Mouse (Mus musculus) bone marrow macrophage, adult 2 months (primary cell): ENCODE data around the gene Sacs. TPM values are rescaled to one million over a fixed set of nuclear protein-coding genes. Genes with fewer than 3 reads are reported as not detected.
"Not testable (repeated sequence)": the region's sequence is repeated elsewhere in the genome, so short reads cannot be mapped to it uniquely, and the experiment has no call there.

Experiments
- H3K27ac ChIP-seq: 2 replicates; pipeline ENCODE4 v1.5.1; 2012; ENCODE audit warnings: low read depth, low read length; ENCODE audit not compliant: insufficient read depth
- H3K4me1 ChIP-seq: 2 replicates; pipeline ENCODE4 v1.6.1; 2012; ENCODE audit warnings: low read length; ENCODE audit not compliant: control insufficient read depth, insufficient read depth
- H3K4me3 ChIP-seq: 2 replicates; pipeline ENCODE4 v1.5.1; 2012; ENCODE audit warnings: mild to moderate bottlenecking, low read length, moderate library complexity; ENCODE audit not compliant: insufficient read depth
- CTCF ChIP-seq: IDR thresholded peaks from 2 replicates; pipeline ENCODE4 v1.5.1; 2012; ENCODE audit warnings: low read depth, mild to moderate bottlenecking, low read length, moderate library complexity
- POLR2A ChIP-seq: IDR thresholded peaks from 2 replicates; pipeline ENCODE4 v1.6.1; 2012; ENCODE audit warnings: mild to moderate bottlenecking, low read depth, low read length, borderline replicate concordance
- polyA plus RNA-seq: library from polyadenylated mRNA; stranded (reverse); fragments of >200 nt; gene quantifications from 2 replicates; pipeline ENCODE4 v1.2.4, GENCODE M21; 2012; ENCODE audit not compliant: missing spikeins, insufficient read depth, insufficient read length

Gene Sacs
- polyA plus RNA-seq, 1 experiment = 4.1 TPM

- no peak for TF ChIP-seq CTCF
- no peak for TF ChIP-seq POLR2A
- H3K4me3 ChIP-seq = no peak overlapping the region
- no peaks in the 10 kb centered on the region for H3K4me1 ChIP-seq
- no peak overlapping the region for H3K27ac ChIP-seq
Measured at GRCm38 (mm10) chr14:61128961-61129507, 9.2 kb upstream of the Sacs start.

DNA sequence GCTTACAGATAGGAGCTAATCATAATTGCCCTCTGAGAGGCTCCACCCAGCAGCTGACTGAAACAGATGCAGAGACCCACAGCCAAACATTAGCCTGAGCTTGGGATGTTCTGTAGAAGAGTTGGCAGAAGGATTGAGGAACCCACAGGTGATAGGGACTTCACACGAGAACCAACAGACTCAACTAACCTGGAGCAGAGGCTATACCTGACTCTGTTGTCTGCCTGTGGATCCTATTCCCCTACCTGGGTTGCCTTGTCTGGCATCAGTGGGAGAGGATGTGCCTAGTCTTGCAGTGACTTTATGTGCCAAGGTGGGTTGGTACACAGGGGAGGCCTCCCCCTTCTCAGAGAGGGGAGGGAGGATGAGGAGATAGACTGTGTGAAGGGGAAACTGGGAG lies 5.7 kb upstream of the Sacs start:
- H3K27ac ChIP-seq = no peak overlapping the region
- TF ChIP-seq CTCF (no peak), POLR2A (no peak)

DNA sequence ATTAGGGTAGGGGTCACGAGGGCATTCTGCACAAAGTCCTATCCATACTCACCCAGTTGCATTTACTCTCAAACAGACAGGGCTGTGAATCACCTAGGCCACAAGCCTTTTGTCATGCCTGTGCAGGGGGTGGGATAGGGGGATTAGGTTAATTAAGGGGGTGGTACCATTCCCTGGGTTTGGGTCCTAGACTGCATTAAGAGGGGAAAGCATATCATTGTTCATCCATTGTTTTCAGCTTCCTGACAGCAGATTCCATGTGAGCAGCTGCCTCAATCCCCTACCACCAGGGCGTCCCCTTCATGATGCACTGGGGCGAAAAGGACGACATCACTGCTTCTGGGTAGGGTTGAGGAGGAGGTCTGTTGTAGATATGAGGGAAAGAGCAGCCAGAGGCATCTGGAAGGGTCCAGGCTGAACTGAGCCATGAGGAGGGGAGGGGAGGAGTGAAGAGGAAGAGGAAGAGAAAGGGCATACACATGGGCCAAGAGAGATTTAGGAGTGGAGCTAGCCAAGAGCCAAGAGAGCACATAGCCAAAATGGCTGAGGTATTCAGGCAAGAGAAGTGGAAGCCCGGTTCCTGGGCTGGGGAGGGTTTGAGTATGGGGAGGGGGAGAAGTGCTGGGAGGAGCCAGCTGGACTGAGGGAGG lies 3.8 kb upstream of the Sacs start:
- Histone ChIP-seq H3K4me3 (no peak overlapping the region), H3K4me1 (no peaks in the 10 kb centered on the region), H3K27ac (no peak overlapping the region)
- TF ChIP-seq POLR2A (no peak), CTCF (no peak)

More for the DNA sequence above, 5.7 kb upstream of the Sacs start:
- H3K4me3 ChIP-seq = no peak overlapping the region
- H3K4me1 ChIP-seq = no peaks in the 10 kb centered on the region

DNA sequence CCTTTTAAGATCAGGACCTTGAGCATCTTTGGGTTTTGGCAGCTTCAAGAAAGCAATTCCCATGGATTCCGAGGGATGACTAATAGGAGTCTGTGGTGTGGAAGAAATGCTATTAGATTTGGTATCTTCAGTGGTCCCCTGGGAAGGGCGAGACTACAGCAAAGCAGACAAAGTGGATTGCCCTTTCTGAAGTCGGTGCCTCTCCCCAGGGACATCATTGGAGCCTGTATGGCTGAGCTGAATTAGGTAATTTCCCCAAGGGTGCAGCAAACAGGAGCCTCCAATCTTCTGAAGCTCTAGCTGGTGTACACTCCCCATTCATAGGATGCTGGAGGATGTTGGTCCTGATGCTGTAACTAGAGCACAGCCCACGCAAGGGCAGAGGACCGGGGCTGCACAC lies 847 bp upstream of the Sacs start:
- Histone ChIP-seq H3K27ac (no peak overlapping the region), H3K4me3 (no peak overlapping the region), H3K4me1 (no peaks in the 10 kb centered on the region)
- no peak for TF ChIP-seq POLR2A
- no peak for TF ChIP-seq CTCF

DNA sequence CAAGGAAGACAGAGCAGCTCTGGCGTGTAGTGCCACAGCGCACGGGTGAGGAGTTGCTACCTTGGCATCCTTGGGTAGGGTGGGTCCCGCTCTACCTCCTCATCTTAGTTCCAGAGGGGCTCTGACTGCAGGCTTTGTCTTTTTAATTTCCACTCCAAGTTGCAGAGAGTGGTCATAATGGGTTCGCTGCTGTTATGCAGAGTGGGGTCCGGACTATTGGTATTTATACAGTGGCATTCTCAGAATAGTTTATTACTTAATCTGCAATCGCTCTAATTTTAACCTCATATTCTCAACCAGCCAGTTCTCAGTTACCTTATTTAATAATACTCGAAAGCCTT lies 440 bp downstream of the Sacs start:
- Histone ChIP-seq H3K4me3 (no peak overlapping the region), H3K4me1 (no peaks in the 10 kb centered on the region), H3K27ac (no peak overlapping the region)
- TF ChIP-seq CTCF = no peak
- no peak for TF ChIP-seq POLR2A

- H3K4me1 ChIP-seq = no peaks in the 10 kb centered on the region
- H3K27ac ChIP-seq = no peak overlapping the region
- no peak for TF ChIP-seq POLR2A
- no peak for TF ChIP-seq CTCF
- no peak overlapping the region for H3K4me3 ChIP-seq
Measured at GRCm38 (mm10) chr14:61143358-61143757, 5.1 kb downstream of the Sacs start.

DNA sequence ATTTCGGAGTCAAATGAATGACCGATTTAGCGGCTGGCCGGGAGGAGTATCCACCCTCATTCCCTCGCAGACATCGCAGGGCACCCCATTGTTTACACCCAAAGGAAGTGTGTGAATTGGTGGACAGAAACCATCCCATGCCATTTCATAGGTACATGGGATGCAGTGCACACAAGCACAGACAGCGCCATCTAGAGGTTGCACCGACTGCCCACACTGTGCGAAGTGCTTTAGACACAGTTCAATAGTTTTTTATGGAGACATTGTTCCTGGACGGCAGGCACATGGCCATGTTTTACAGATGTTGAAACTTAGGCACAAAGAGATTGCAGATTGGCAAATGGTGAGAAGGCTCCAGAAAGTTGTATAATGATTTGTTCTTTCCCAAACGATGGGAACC lies 5.6 kb downstream of the Sacs start:
- H3K27ac ChIP-seq = no peak overlapping the region
- no peaks in the 10 kb centered on the region for H3K4me1 ChIP-seq
- TF ChIP-seq POLR2A (no peak), CTCF (no peak)
- no peak overlapping the region for H3K4me3 ChIP-seq

DNA sequence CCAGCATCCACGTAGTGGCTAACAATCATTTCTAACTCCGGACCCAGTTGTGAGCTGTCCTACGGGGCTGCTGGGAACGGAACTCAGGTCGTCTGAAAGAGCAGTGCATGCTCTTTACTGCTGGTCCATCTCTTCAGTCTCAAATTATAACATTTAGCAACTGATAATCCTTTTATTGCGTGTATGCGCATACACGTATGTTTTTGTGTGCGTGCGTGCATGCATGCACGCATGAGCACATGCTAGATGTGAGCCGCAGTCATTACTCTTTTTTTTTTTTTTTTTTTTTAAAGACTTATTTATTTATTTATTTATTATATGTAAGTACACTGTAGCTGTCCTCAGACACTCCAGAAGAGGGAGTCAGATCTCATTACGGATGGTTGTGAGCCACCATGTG lies 12.2 kb downstream of the Sacs start:
- not testable (repeated sequence) for H3K27ac ChIP-seq, H3K4me1 ChIP-seq, H3K4me3 ChIP-seq

DNA sequence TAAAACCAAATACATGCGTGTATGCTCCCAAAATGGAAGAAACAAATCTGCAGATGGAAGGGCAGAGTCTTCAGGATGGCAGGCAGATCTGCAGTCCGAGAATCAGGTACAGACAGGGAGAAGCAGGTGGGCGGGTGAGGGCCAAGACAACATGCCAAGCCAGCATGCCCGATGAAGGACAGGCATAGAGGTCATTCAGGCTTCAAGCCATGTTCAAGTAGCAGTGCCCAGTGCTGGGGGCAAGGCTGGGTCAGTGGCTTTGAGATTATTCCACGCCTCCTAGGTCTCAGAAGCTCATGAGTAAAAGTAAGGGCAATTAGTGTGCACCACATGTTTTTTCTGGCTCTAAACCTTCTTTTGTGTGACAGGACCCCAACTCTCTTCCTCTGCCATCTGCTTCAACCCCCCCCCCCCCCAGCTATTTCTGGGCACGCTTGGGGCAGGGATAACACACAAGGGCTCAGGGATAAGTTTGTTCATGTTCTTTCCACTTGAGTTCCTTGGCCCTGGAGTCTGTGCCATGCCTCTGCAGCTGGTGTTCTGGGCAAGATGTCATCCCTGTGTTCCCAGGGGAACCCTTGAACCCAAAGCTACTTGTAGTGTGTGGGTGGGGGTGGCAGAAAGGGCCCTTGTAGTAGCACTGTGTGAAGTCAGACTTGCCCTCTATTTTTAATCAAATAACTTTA lies 16.8 kb downstream of the Sacs start:
- Histone ChIP-seq H3K27ac (no peak overlapping the region), H3K4me1 (0 out of 2 replicates have a peak, but pooled peaks cover 4% of the 10 kb centered on the region), H3K4me3 (no peak overlapping the region)
- TF ChIP-seq POLR2A (no peak), CTCF (no peak)

DNA sequence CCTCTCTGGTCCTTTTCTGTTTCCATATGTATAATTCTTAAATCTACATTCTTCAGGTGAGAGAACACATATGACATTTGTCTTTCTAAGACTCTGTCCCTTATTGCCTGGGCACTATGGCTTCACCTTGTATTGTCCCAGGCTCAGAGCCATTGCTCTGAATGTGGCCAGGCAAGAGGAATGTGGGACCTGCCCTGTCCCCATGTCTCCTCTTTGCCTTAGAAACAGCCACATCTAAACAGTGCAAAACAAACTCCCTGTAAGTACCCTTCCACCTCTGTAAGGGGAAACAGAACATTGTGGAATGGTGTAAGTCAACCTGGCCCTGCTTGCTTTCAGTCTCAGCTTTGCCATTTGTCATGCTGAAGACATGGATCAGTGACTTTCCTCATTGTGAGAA lies 17.4 kb downstream of the Sacs start:
- Histone ChIP-seq H3K4me1 (0 out of 2 replicates have a peak, but pooled peaks cover 4% of the 10 kb centered on the region), H3K27ac (no peak overlapping the region), H3K4me3 (no peak overlapping the region)
- TF ChIP-seq POLR2A = no peak
- TF ChIP-seq CTCF = no peak

GRCm38 (mm10) chr14:61157426-61157825 lies 19.2 kb downstream of the Sacs start:
- peaks cover 18% of the 10 kb centered on the region for H3K4me1 ChIP-seq
- not testable (repeated sequence) for H3K4me3 ChIP-seq, H3K27ac ChIP-seq
